Mouse (Mus musculus) bone marrow, adult 2 months (tissue): Measurements from ENCODE around the gene Aoah. TPM values are rescaled to one million over a fixed set of nuclear protein-coding genes. Genes with fewer than 3 reads are reported as not detected.

Source experiments
- H3K27ac ChIP-seq: fragments of 200-500 bp; 2 replicates; pipeline ENCODE4 v1.5.1; 2012; ENCODE audit warnings: low read depth, mild to moderate bottlenecking, control low read depth, inconsistent platforms, low read length; ENCODE audit not compliant: control insufficient read depth, poor library complexity, insufficient read depth
- H3K4me1 ChIP-seq: fragments of 200-500 bp; 2 replicates; pipeline ENCODE4 v1.6.1; 2011; ENCODE audit warnings: low read length; ENCODE audit not compliant: control insufficient read depth, insufficient read depth
- H3K4me3 ChIP-seq: fragments of 200-500 bp; replicated peaks from 2 replicates; pipeline ENCODE3; 2011; ENCODE audit warnings: mild to moderate bottlenecking, low read depth, low read length, control low read depth; ENCODE audit not compliant: control insufficient read depth
- CTCF ChIP-seq: fragments of 200-500 bp; IDR thresholded peaks from 2 replicates; pipeline ENCODE4 v1.5.1; 2011; ENCODE audit warnings: low read length, control low read depth; ENCODE audit not compliant: control insufficient read depth, insufficient read depth
- POLR2A ChIP-seq: fragments of 200-500 bp; IDR thresholded peaks from 2 replicates; pipeline ENCODE4 v1.6.1; 2011; ENCODE audit warnings: low read depth, mild to moderate bottlenecking, control low read depth, low read length, borderline replicate concordance; ENCODE audit not compliant: control insufficient read depth
- WGBS: fragments of 180-500 bp; shearing (Covaris S2); methylation state at CpG from one replicate; pipeline ENCODE4 v1.1.7; 2018; 5-methylcytosine and 5-hydroxymethylcytosine counted together
- polyA plus RNA-seq: library from polyadenylated mRNA; stranded (reverse); fragments of >200 nt; gene quantifications from 2 replicates; pipeline ENCODE4 v1.2.4, GENCODE M21; 2011; ENCODE audit warnings: low replicate concordance; ENCODE audit not compliant: missing spikeins, insufficient read depth, insufficient read length

The Aoah gene
- polyA plus RNA-seq, 1 experiment, result 14.6 TPM

GRCm38 (mm10) chr13:21050118-21050517 is 256.2 kb downstream of the Aoah start:
- 30% methylated on average over 1 of the region's 1 CpGs for WGBS
- H3K27ac ChIP-seq, result no peak overlapping the region
- no peak overlapping the region for H3K4me3 ChIP-seq
- H3K4me1 ChIP-seq, result no peaks in the 10 kb centered on the region
- no peak for TF ChIP-seq POLR2A
- TF ChIP-seq CTCF, result no peak

- TF ChIP-seq CTCF, result no peak
- no peak for TF ChIP-seq POLR2A
- Histone ChIP-seq H3K27ac (no peak overlapping the region), H3K4me3 (no peak overlapping the region), H3K4me1 (no peaks in the 10 kb centered on the region)
- 76% methylated on average over 2 of the region's 2 CpGs for WGBS
Measured at GRCm38 (mm10) chr13:21066021-21066420, 272.1 kb downstream of the Aoah start.

- WGBS, result 74% methylated on average over 3 of the region's 3 CpGs
- Histone ChIP-seq H3K27ac (no peak within 1 kb of the TSS), H3K4me3 (no peak within 1 kb of the TSS), H3K4me1 (no peaks in the 10 kb centered on the region)
- TF ChIP-seq POLR2A, result no peak
- no peak for TF ChIP-seq CTCF
Measured at GRCm38 (mm10) chr13:21074847-21075246, 280.9 kb downstream of the Aoah start, which contains the start of gene Olfr1370. Gene Olfr1370 (minus strand): TSS chr13:21074947.

GRCm38 (mm10) chr13:21082686-21083085 is 288.8 kb downstream of the Aoah start:
- Histone ChIP-seq H3K4me1 (no peaks in the 10 kb centered on the region), H3K4me3 (no peak overlapping the region), H3K27ac (no peak overlapping the region)
- WGBS, result 48% methylated on average over 2 of the region's 2 CpGs
- TF ChIP-seq POLR2A, result no peak
- no peak for TF ChIP-seq CTCF
